In the genomic region with DNA sequence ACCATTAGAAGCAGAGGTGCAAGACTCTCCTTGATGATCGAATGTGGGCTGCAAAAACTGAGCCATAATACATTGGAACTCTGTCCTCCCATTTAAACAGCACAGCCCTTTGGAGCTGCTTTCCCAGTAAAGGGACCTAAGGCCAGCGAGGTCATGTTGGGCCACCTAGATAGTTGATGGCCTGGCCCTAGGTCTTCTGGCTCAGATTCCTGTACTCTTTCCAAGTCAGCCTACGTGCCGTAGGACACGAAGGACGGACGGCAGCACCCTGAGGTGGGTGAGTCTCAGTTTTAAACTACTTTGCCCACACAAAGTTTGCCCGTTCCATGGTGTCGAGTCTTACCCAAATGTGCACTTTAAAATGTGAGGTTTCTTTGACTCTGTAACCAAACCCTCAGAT, we compare ENCODE assay signal across 18 mouse cellular contexts. TPM values are rescaled to one million over a fixed set of nuclear protein-coding genes. Genes with fewer than 3 reads are reported as not detected.
A peak's percentile ranks its signal among the peaks of the same experiment; 100 is the strongest.
DNase-seq lines count a peak whose midpoint lies in the region; TF ChIP-seq lines count a peak whose summit lies in the region.
"Had no signal": no experiment of that assay in that cellular context is flagged by ENCODE, and none has a peak within 500 bp of the region (broad histone marks: within the 10 kb centered on the region; RNA-seq: fewer than 3 reads in every experiment).

No protein-coding gene starts in this region.

- TF ChIP-seq CTCF in left cerebral cortex, adult 2 months (IDR thresholded peaks at IDR 0.05) = no peak

- peak overlapping the region; percentile 5; the same call in 1 of the 2 replicates for H3K27ac ChIP-seq in left cerebral cortex, adult 2 months
- H3K27ac ChIP-seq: embryonic facial prominence, embryonic 13.5 days; forebrain, embryonic 15.5 days; hindbrain, embryonic 12.5 days had no signal

- DNase-seq in heart, adult 11 months = peak; percentile 96
- DNase-seq in heart, postnatal 4 days = no peak
- no peak for DNase-seq in left cerebral cortex, adult 2 months (ENCODE audit: extremely low spot score in 1 of 2, low spot score in 2 of 2)
- DNase-seq in left cerebral cortex, adult 9 months (ENCODE audit: low spot score in 2 of 2) = no peak
- peak; percentile 69 for DNase-seq in gastrocnemius, postnatal 25 days
- peak; percentile 93 for DNase-seq in skeletal muscle tissue, adult 2 months (ENCODE audit: low read depth, low spot score)
- DNase-seq in spleen, adult 18-20 months = no peak
- DNase-seq: adrenal gland, postnatal 36 days; layer of hippocampus, postnatal 36 days; lung, adult 18-20 months; lung, postnatal 14 days; midbrain, embryonic 14.5 days; thymus, postnatal 25 days had no signal

- intact Hi-C loops in left cerebral cortex, adult 2 months (cut with DNase I) = no loop called here

- no peak overlapping the region for H3K4me3 ChIP-seq in left cerebral cortex, adult 2 months
- H3K4me3 ChIP-seq: embryonic facial prominence, embryonic 13.5 days; forebrain, embryonic 15.5 days; hindbrain, embryonic 12.5 days; megakaryocyte, embryonic 14.5 days had no signal

RNA-seq across cellular contexts. Expression of a gene that starts 8.8 kb away (rescaled TPM):
- not detected for total RNA-seq in heart, postnatal 4 days (2021)
- not detected for total RNA-seq in left cerebral cortex, adult 2 months (2021)
- total RNA-seq in gastrocnemius, postnatal 25 days (2021) = not detected
- total RNA-seq: adrenal gland, postnatal 36 days; layer of hippocampus, postnatal 36 days; left cerebral cortex, postnatal 36 days had no signal

RNA-seq across cellular contexts. Expression of a gene that starts 9.2 kb away (rescaled TPM):
- 1 to 10 TPM; 1.5 TPM for total RNA-seq in heart, postnatal 4 days (2021)
- total RNA-seq in left cerebral cortex, adult 2 months (2021) = 10 to 100 TPM; 30.8 to 36.8 TPM
- total RNA-seq in gastrocnemius, postnatal 25 days (2021) = 10 to 100 TPM; 36.6 to 68.3 TPM

RNA-seq across cellular contexts. Expression of a gene that starts 47.3 kb away (rescaled TPM):
- not detected for total RNA-seq in heart, postnatal 4 days (2021)
- total RNA-seq in left cerebral cortex, adult 2 months (2021) = not detected
- total RNA-seq in gastrocnemius, postnatal 25 days (2021) = not detected
- total RNA-seq: adrenal gland, postnatal 36 days; left cerebral cortex, postnatal 36 days had no signal

Comparison
In these comparisons a context has a peak if more than half of its experiments do, and no peak if none do; other contexts are left out.
1. DNase-seq: peak in heart, adult 11 months (single experiment), gastrocnemius, postnatal 25 days (single experiment) and skeletal muscle tissue, adult 2 months (single experiment); none in heart, postnatal 4 days (single experiment), left cerebral cortex, adult 2 months (0 of 2), left cerebral cortex, adult 9 months (0 of 2) and spleen, adult 18-20 months (0 of 2).
2. RNA of a gene that starts 9.2 kb away (total RNA-seq): 36.6 to 68.3 TPM in gastrocnemius, postnatal 25 days and 30.8 to 36.8 TPM in left cerebral cortex, adult 2 months; 1.5 TPM in heart, postnatal 4 days; every median in the first group is over 10 times any median in the second.